Mouse (Mus musculus) embryo, embryonic 11.5 days (tissue): ENCODE results near the gene Polr2e.

Source experiments
- DNase-seq: peaks from one replicate; pipeline ENCODE4 v3.0.0-alpha.2; 2012; ENCODE audit warnings: low read depth, low spot score

The Polr2e gene

DNA sequence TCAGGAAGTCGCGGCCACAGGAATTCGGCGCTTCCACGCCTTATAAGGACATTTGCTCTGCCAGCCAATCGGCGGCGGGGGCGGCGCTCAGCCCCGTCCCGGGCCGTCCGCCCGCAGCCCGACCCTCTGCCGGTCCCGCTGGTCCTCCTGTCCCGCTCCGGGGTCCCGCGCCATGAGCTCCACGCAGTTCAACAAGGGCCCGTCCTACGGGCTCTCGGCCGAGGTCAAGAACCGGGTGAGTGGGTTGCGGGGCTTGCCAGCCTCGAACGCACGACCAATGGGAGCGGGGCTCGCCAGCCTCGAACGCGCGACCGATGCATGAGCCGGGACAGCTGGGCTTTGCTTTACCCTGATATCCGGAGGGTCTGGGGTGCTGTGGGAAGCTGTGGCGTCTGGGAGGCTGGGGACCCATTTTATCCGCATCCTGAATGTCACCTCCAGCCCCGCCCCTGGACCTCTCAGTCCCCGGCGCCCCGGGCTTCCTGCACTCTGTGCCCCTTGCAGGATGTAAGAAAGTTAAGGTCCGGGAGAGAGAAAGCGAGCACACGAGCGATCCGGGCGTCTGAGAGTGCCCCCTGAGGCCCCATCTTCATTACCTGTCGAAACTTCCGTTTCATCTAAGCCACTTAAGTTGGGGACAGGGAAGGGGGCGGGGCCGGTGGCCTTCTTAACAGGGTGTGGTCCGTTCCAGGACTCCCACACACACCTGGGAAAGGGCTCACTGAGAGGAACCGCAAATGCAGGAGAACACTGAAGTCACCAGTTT, 50.9 kb downstream of the Polr2e start, which contains the start of gene Cnn2:
Gene Cnn2 (plus strand): TSS at position 79 of the 766 bp plus-strand sequence.
- DNase-seq = no peak

DNA sequence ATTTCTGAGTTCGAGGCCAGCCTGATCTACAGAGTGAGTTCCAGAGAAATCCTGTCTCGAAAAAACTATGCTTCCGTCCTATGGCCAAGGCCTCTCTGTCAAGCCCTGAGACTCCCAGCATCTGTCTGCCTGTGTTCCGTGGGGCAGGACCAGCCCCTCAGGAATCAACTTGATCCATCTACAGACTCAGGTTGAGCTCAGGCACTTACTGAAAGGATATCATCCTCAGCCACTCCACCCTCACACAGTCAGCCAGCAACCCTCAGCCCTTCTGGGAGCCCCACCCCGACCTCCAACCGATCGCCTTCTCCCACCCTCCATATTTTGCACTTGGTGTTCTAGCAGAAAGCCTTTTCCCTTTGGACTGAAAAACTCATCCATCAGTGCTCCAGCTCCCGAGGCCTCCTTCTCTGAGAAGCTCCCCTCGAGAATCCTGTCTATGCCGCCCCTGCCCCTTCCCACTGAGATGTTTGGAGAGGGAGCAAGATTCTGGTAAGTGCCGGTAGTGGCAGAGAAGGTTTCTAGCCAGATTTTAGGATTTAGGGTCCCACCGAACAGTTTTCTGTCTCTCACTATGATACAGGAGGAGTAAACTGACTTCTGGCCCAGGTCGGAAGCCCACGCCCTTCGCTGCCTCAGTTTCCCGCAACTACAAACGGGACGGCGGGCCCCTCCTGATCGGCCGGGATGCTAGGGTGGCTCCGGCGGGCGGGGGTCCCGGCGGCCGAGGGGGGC, 51.7 kb downstream of the Polr2e start:
- no peak for DNase-seq

DNA sequence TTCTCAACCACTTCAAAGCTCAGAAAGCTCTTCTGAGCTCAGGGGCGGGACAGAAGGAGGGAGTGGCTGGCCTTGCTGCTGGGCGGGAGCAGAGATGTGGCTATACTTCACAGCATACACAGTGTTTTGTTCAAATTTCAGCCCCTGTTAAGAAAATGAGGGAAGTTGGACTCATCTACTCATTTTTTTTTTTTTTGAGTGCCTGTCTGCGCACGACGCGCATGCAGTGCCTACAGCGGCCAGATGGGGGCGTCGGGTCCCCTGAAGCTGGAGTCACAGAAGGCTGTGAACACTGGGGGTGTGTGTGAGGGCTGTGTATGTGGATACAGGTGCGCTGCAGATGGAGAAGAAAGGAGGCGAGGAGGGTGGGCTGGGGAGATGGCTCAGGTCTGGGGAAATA, 52.6 kb downstream of the Polr2e start:
- DNase-seq = peak; percentile 79

DNA sequence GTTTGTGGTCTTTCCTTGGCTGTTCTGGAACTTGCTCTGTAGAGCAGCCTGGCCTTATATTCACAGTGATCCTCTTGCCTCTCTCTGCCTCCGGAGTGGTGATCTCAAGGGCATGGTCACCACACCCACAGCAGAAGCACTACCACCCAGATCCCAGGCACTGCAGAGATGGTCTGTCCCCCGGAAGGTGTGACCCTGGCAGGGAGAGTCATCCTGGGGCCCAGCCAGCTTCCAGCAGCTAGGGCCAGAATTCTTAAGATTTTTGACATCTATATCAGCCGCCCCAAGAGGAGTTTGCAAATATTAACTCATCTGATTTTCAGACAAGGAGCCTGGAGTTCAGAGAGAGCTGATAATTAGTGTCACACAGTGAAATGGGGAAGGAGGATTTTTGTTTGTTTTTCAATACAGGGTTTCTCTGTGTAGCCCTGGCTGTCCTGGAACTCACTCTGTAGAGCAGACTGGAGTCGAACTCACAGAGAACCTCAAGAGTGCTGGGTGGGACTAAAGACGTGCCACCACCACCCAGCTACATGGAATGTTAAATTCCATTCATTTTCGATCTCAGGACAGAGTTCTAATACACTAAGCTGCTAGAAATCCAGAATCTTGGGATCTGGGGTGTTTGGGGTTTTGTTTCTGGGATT, 53.2 kb downstream of the Polr2e start:
- no peak for DNase-seq
